Mouse (Mus musculus) ES-E14 (cell line): Measurements from ENCODE around the gene Ptprg. TPM values are rescaled to one million over a fixed set of nuclear protein-coding genes. Genes with fewer than 3 reads are reported as not detected.

Experiments used
- DNase-seq: peaks from one replicate; pipeline ENCODE4 v3.0.0-alpha.2; 2013; ENCODE audit warnings: low read depth, low spot score
- H3K27ac ChIP-seq: 2 replicates; pipeline ENCODE4 v1.5.1; 2012; ENCODE audit warnings: low read depth, mild to moderate bottlenecking, low read length, moderate library complexity, mixed read lengths; ENCODE audit not compliant: poor library complexity, insufficient read depth, severe bottlenecking
- H3K36me3 ChIP-seq: 2 replicates; pipeline ENCODE4 v1.6.1; 2012; ENCODE audit warnings: mild to moderate bottlenecking, low read length, moderate library complexity, mixed read lengths; ENCODE audit not compliant: control insufficient read depth, poor library complexity, insufficient read depth, severe bottlenecking
- H3K4me1 ChIP-seq, 2 experiments: fragments of 150-350 bp in 1 of 2; sonication (generic) in 1 of 2; 2 replicates each; pipeline ENCODE4 v1.6.1; 2012; ENCODE audit warnings: low read length in 2 of 2, mild to moderate bottlenecking in 1 of 2, mixed read lengths in 1 of 2; ENCODE audit not compliant: control insufficient read depth in 2 of 2, insufficient read depth in 2 of 2, poor library complexity in 1 of 2
- H3K4me3 ChIP-seq, 2 experiments: fragments of 150-350 bp in 1 of 2; sonication (generic) in 1 of 2; 2 replicates each; pipeline ENCODE4 v1.5.1; 2012; ENCODE audit warnings: low read length in 2 of 2, low read depth in 1 of 2, mild to moderate bottlenecking in 1 of 2, mixed read lengths in 1 of 2; ENCODE audit not compliant: insufficient read depth in 1 of 2, poor library complexity in 1 of 2, severe bottlenecking in 1 of 2
- H3K9ac ChIP-seq: 2 replicates; pipeline ENCODE4 v1.6.1; 2012; ENCODE audit warnings: low read depth, mild to moderate bottlenecking, low read length, mixed read lengths; ENCODE audit not compliant: poor library complexity, insufficient read depth, severe bottlenecking
- H3K9me3 ChIP-seq: fragments of 150-350 bp; sonication (generic); 2 replicates; pipeline ENCODE4 v1.6.1; 2012; ENCODE audit warnings: low read depth, mild to moderate bottlenecking, low read length; ENCODE audit not compliant: control insufficient read depth, insufficient read depth
- CHD2 ChIP-seq: IDR thresholded peaks from 2 replicates; pipeline ENCODE4 v1.6.1; 2014; ENCODE audit warnings: mild to moderate bottlenecking, low read depth, low read length, inconsistent platforms
- HCFC1 ChIP-seq: IDR thresholded peaks from 2 replicates; pipeline ENCODE4 v1.6.1; 2012; ENCODE audit warnings: low read length, inconsistent platforms, borderline replicate concordance; ENCODE audit not compliant: insufficient read depth
- MAFK ChIP-seq: IDR thresholded peaks from 2 replicates; pipeline ENCODE4 v1.6.1; 2014; ENCODE audit warnings: mild to moderate bottlenecking, low read depth, low read length, inconsistent platforms; ENCODE audit not compliant: insufficient read depth
- ZC3H11A ChIP-seq: IDR thresholded peaks from 2 replicates; pipeline ENCODE4 v1.6.1; 2012; ENCODE audit warnings: low read depth, mild to moderate bottlenecking, inconsistent platforms, low read length, borderline replicate concordance
- ZNF384 ChIP-seq: IDR thresholded peaks from 2 replicates; pipeline ENCODE4 v1.6.1; 2012; ENCODE audit warnings: low read depth, low read length, inconsistent platforms
- in situ Hi-C, 2 experiments: fragments of 600-800 bp; cut with MboI; formaldehyde crosslinking; loops; one replicate each; pipeline ENCODE4 v1.15.1; 2025; ENCODE audit warnings: low sequenced_read_pairs in 2 of 2, inconsistent platforms in 1 of 2; ENCODE audit not compliant: unreplicated experiment in 2 of 2
- total RNA-seq: library from RNA; depleted of rRNA; stranded (reverse); fragments of 300-350 nt; gene quantifications from 2 replicates; pipeline ENCODE4 v1.2.3, GENCODE M21; 2012

The Ptprg gene
- total RNA-seq, 1 experiment = 59.8 TPM

- Histone ChIP-seq H3K4me1 (peaks cover 10 to 21% of the 10 kb centered on the region in 2 experiments), H3K9ac (no peak overlapping the region), H3K9me3 (no peaks in the 10 kb centered on the region), H3K27ac (no peak overlapping the region; the same call in 1 of the 2 replicates), H3K36me3 (no peaks in the 10 kb centered on the region), H3K4me3 (no peak overlapping the region)
- DNase-seq = no peak
- TF ChIP-seq ZNF384 (no peak), MAFK (no peak), CHD2 (no peak), ZC3H11A (no peak), HCFC1 (no peak)
- in situ Hi-C loops = no loop called here
These were observed 349.5 kb downstream of the Ptprg start for GRCm38 (mm10) chr14:11902794-11903193.

GRCm38 (mm10) chr14:11906130-11906675 is 352.9 kb downstream of the Ptprg start:
- H3K27ac ChIP-seq = no peak overlapping the region
- DNase-seq = no peak
- no peak overlapping the region for H3K4me3 ChIP-seq
- no peaks in the 10 kb centered on the region for H3K36me3 ChIP-seq
- in situ Hi-C loops = no loop called here
- H3K9ac ChIP-seq = no peak overlapping the region
- TF ChIP-seq MAFK (no peak), ZNF384 (no peak), ZC3H11A (no peak), HCFC1 (no peak), CHD2 (no peak)
- H3K9me3 ChIP-seq = no peaks in the 10 kb centered on the region
- H3K4me1 ChIP-seq = peaks cover 10 to 21% of the 10 kb centered on the region in 2 experiments

DNA sequence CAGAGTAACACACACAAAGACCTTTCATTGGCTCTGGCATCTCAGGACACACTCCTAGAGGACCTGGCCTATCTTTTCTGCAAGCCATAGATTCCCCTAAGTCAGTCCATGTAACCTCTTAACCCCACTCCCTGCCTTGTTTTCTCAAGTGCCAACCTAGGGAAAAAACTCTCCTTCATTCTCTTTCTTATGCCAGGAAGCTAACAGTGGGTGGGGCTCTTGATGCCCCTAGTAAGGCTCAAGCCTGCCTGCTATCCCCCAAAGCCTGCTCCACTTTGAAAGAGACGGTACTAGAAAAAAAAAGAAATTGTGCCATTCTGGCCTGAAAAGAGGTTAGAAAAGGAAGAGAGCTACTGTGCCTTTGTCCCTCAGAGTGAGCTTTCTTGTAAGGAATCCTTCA is 358.9 kb downstream of the Ptprg start:
- no peak overlapping the region for H3K9ac ChIP-seq
- peaks cover 4 to 14% of the 10 kb centered on the region in 2 experiments for H3K4me1 ChIP-seq
- no peak overlapping the region for H3K4me3 ChIP-seq
- in situ Hi-C loops = no loop called here
- no peaks in the 10 kb centered on the region for H3K36me3 ChIP-seq
- TF ChIP-seq HCFC1 (no peak), MAFK (no peak), ZC3H11A (no peak), ZNF384 (0 out of 2 replicates have a peak, but pooled peaks have one; percentile 24), CHD2 (no peak)
- H3K9me3 ChIP-seq = no peaks in the 10 kb centered on the region
- no peak for DNase-seq
- no peak overlapping the region for H3K27ac ChIP-seq

DNA sequence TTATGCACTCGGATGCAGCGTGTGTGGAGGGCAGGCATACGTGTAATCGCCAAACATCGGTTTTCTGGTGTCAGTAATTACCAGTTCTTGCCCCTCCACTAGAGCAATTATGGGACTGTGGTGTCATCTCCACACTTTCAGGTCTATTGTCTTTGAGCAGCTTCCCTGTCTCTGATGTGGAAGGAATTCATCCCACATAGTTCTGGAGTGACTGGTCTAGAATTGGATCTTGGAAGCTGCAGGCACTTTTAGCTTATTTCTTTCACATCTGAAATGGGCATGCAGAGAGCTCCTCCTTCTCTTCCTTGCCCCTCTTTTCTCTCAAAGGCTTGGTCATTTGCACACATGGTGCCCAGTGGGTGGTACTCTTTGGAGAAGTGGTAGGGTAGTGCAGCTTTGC is 363.9 kb downstream of the Ptprg start:
- TF ChIP-seq MAFK (no peak), ZNF384 (no peak), ZC3H11A (no peak), CHD2 (no peak), HCFC1 (no peak)
- in situ Hi-C loops = no loop called here
- no peaks in the 10 kb centered on the region for H3K9me3 ChIP-seq

DNA sequence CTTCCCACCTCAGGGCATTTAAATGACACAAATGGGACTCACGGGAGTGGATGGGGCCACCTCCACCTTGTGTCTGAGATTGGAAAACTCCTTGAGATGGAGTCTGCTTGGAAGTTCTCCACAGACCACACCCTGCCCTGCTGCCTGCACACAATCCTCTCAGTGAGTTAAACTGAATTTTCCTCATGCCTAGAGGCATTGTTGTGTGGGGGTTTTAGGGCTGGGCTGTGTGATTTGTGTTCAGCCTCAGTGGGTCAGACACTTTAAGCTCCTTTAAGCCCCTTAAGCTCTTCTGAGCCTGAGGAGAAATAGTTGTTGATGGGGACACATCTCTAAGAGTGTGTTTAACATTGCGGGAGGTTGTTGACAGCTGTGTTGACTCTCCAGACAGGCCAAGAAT is 375.2 kb downstream of the Ptprg start:
- Histone ChIP-seq H3K9ac (no peak overlapping the region), H3K9me3 (no peaks in the 10 kb centered on the region), H3K27ac (no peak overlapping the region), H3K4me1 (no peaks in the 10 kb centered on the region; a peak in 2 of 4 replicates), H3K4me3 (no peak overlapping the region), H3K36me3 (no peaks in the 10 kb centered on the region)
- TF ChIP-seq MAFK (no peak), ZNF384 (no peak), HCFC1 (no peak), CHD2 (no peak), ZC3H11A (no peak)
- DNase-seq = no peak
- in situ Hi-C loops = no loop called here

More for the DNA sequence above, 363.9 kb downstream of the Ptprg start:
- H3K36me3 ChIP-seq = no peaks in the 10 kb centered on the region
- peaks cover 0 to 8% of the 10 kb centered on the region in 2 experiments; a peak in 2 of 4 replicates for H3K4me1 ChIP-seq
- no peak overlapping the region for H3K27ac ChIP-seq
- H3K9ac ChIP-seq = no peak overlapping the region
- no peak overlapping the region for H3K4me3 ChIP-seq
- DNase-seq = no peak
